Mouse (Mus musculus) CD4-positive, CD25-positive, alpha-beta regulatory T cell, adult 2 months (primary cell): Measurements from ENCODE around the gene Naaa.

Experiments
- DNase-seq: peaks from one replicate; pipeline ENCODE4 v3.0.0-alpha.2; 2012; ENCODE audit warnings: low read depth, low spot score

Naaa gene

GRCm38 (mm10) chr5:92263761-92264359 lies 14.1 kb downstream of the Naaa start:
- DNase-seq, result no peak

DNA sequence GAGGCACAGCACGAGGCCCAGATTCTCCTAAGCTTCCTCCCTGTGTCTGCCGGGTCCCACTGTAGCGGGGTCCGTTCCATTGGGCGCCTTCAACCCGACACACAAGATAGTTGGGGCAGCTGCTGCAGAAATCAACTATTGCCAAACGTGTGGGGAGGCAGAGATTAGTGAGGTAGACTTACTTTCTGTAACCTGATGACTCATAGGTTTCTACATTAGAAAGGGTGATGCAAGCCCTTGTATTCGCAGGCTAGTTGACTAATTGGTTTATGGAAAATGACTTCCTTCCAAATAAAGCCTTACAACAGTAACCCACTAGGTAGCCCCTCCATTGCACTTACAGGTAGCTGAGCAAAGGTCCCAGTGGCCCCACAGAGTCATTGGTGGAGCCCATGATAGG lies 15.3 kb downstream of the Naaa start:
- no peak for DNase-seq

DNA sequence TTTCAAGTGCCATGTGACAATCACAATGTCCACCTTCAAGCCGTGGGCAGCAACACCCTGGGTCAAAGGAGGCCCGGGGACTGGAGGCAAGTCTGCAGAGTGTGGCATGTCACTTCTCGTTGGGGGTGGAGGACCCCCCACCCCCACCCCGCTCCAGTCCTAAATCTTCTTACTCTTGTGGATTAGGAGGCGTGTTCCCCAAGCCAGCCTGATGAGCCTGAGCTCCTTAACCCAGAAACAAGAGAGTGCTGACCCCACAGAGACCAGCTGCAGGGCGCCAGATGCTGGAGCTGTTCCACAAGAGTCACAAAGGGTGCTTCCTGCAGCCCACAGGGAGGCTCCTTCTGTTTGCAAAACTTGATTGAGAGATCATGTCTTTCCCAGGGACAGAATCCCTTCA lies 21.8 kb downstream of the Naaa start, which contains the start of gene Ppef2:
Gene Ppef2 (minus strand): TSS at position 61 of the 400 bp plus-strand sequence.
- no peak for DNase-seq

DNA sequence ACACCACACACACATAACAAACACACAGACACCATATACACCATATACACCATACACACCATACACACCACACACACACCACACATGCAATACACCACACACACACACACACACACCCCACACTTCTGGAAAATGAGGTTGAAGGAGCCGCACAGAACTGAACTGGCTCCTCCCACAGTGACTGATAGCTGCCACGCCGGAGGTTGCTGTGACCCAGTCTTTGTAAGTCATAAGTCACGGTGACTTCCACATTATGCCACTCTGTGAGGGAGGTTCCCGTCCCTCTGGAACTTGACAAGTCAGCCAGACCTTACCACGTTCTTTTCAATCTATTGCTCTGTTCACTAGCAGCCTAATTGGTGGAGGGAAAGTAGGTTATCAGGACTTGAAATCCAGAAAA lies 23.5 kb downstream of the Naaa start:
- no peak for DNase-seq

DNA sequence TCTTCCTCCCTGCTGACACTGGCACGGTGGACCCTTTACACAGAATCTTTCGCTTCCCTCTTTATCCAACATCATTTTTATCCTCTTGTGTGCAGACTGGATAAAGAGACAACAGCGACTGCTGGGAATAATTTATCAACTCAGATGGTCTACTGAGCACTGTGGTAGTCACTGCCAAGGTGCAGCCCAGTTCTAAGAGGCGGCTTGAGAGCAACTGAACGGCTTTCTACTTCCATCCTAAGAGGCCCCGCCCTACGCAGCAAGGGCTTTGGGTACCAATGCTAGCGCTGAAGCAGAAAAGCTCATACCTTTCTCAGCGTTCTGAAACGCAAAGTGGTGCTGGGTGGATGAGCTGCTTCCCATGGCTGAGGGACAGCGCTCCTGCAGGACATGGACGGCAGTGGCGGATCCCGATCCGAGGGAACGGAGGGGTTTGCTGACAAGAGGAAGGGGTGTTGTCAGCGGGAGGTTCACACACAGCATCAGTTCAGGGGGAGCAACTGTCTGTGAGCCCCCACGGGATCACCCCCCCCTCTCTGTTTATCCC lies 25.1 kb downstream of the Naaa start:
- DNase-seq, result no peak

GRCm38 (mm10) chr5:92252031-92252430 lies 25.9 kb downstream of the Naaa start:
- no peak for DNase-seq

GRCm38 (mm10) chr5:92248614-92249013 lies 29.4 kb downstream of the Naaa start:
- no peak for DNase-seq

DNA sequence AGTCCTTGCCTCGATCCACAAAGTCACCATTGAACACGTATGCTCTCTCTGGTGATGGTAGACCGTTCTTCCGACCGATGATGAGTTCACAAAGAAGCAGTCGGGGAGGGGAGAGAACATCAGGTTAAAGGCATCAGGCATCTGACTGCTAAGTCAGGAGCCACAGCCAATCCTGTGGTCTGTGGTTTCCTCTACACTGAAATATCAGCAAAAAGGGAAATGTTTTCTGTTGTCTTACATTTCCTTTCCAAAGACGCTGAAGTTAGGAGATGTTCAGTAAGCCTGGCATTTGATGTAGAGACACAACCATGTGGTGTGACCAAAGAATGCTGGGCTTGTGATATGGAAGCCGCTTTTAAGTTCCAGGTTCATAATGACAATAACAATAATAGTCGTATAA lies 32.5 kb downstream of the Naaa start:
- peak; percentile 54 for DNase-seq

- DNase-seq, result no peak
Measured at GRCm38 (mm10) chr5:92244900-92245299, 33.1 kb downstream of the Naaa start.

- no peak for DNase-seq
Measured at GRCm38 (mm10) chr5:92240769-92241168, 37.2 kb downstream of the Naaa start.

- peak; percentile 56 for DNase-seq
Measured at GRCm38 (mm10) chr5:92239333-92240232, 38.4 kb downstream of the Naaa start.

DNA sequence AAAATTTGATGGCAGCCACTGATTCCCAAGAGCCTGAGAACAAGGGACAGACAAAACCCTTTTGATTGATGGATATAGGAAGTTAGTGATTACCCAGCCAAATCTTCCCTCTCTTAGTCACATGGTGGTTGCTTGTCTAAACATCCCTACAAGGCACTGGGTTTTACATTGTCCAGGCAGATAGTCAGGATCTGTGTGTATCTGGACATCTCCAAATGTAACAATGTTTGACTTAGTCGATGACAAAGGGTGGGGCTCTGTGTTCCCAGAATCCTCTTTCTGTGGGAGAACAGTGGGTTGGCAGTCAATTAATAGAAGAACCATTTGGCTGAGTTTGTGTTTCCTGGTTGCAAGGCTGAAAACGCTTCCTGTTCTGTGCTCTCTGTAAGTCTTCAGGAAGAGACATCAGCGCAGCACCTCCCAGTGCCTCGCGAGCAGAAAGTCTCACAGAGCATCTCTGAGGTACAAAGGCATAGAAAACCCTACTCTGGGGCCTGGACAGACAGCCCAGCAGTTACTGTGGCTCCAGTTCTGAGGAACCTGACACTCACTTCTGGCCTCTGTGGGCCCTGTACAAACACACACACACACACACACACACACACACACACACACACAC lies 42.9 kb downstream of the Naaa start:
- DNase-seq, result peak; percentile 44

GRCm38 (mm10) chr5:92233366-92233765 lies 44.6 kb downstream of the Naaa start:
- DNase-seq, result no peak

- no peak for DNase-seq
Measured at GRCm38 (mm10) chr5:92231836-92232235, 46.1 kb downstream of the Naaa start.

DNA sequence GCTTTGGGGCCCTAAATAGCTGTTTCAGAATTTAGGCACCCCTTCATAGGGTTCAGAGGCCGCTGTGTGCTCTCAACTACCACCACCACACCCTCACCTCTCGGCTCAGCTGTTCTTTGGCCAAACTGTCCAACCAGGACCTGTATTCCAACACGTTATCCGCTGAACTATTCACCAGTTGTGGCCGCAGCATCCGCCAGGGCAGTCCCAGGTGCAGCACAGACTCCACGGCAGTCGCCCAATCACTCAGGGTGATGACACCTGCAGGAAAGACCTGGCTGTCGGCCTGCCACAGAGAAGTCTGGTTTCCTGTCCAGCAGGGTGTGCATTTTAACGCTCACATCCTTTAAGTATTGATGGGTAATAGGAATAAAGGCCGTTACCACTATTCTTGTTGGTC lies 47.7 kb downstream of the Naaa start:
- no peak for DNase-seq

- no peak for DNase-seq
Measured at GRCm38 (mm10) chr5:92229514-92229913, 48.5 kb downstream of the Naaa start.

- DNase-seq, result no peak
Measured at GRCm38 (mm10) chr5:92228776-92229175, 49.2 kb downstream of the Naaa start.

- no peak for DNase-seq
Measured at GRCm38 (mm10) chr5:92227782-92228181, 50.2 kb downstream of the Naaa start.

DNA sequence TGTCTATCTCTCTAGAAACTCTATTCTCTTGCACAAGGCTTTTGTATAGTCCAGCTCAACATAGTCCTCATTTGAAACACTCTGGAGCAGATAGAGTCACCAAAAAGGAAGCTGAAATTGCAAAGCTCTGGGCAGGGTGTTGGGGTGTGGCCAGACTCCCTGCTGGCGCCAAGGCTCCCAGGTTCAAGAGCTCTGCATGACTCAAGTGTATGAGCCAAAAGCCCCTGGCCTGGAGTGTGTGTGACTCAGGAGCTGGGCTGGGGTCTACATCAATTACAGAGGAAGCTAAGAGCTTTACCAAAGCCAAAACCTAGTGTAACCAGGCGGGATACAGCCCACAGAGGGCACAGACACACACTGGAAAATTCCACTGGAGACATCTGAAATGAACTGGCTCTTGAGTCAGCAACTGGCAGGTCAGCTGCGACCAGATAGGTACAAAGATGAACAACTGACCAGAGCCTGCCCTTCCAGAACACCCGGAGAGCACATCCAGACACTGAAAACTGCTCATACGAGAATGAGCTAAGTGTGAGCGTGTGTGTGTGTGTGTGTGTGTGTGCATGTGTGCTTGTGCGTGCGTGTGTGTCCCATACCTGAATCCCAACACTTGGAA lies 57.6 kb downstream of the Naaa start:
- DNase-seq, result no peak

DNA sequence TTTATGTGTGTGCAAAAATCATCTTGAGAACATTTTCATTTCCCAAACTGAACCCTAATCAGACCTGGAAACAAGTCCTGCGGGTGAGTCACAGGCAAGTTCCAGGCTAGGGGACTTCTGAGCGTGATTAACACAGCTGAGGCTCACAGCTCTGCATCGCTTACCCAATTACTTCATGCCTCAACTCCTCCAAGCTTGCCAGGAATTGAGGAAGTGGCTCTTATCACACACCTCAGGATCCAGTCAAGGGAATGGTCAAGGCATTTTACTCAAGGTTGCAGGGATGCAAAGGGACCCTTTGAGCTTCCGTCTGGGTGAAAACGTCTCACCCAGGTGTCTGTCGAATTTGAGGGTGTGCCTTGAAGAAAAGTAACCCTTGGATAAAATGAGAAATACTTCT lies 58.1 kb downstream of the Naaa start:
- DNase-seq, result no peak

- no peak for DNase-seq
Measured at GRCm38 (mm10) chr5:92218915-92219793, 58.8 kb downstream of the Naaa start.
